Mouse (Mus musculus) adrenal gland, adult 18-20 months (tissue): ENCODE data around the gene Gm10553. TPM values are rescaled to one million over a fixed set of nuclear protein-coding genes. Genes with fewer than 3 reads are reported as not detected.

Experiments
- total RNA-seq, 2 experiments: library from RNA; stranded (reverse); gene quantifications; 1 replicate in 1 of 2; 2 replicates in 1 of 2; pipeline ENCODE4 v1.2.3; 2021

The Gm10553 gene
- total RNA-seq, 2 experiments from 2014 or later, result not detected

Other genes with a start within 250 kb of the Gm10553 start
- 1 to 10 TPM; 1.7 to 4.1 TPM for gene Slc16a14, start 165.0 kb upstream of the Gm10553 start, total RNA-seq
- 1 to 10 TPM in 1 of 2 experiments, under 1 TPM in 1; 0.99 to 1.1 TPM for gene A530032D15Rik, start 9.7 kb downstream of the Gm10553 start, total RNA-seq
- gene C130026I21Rik, start 170.4 kb downstream of the Gm10553 start, total RNA-seq, result 1 to 10 TPM in 1 of 2 experiments, under 1 TPM in 1; 0.89 to 1.7 TPM